Mouse (Mus musculus): ENCODE measurements around the gene Fkbp2. TPM values are rescaled to one million over a fixed set of nuclear protein-coding genes. Genes with fewer than 3 reads are reported as not detected.

The Fkbp2 gene
- total and polyA plus RNA-seq, 2 experiments: 60.0 to 92.8 TPM

DNA sequence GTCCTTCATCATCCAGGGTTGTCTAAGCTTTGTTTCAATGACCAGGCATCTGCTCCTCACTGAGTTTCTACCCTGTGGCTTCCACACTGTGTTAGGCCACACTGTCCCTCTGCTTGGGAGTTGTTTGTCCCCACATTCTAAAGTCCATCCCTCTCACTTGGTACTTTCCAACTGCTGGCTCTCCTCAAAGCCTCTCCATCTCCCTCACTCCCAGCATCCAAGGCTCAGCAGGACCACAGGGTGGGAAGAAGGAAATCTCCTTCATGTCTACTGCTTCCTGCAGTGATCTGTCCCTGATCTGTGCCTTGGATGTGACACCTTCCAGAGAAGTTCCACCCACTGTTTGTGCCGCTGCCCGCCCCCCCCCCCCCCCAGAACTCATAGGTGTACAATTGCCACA, 49.3 kb downstream of the Fkbp2 start:
- no peak overlapping the region for H3K27ac ChIP-seq (replicated peaks; ENCODE audit: insufficient read depth, low read depth, low read length)
- no peaks in the 10 kb centered on the region for H3K79me2 ChIP-seq (ENCODE audit: control insufficient read depth, insufficient read depth, low read length)
- DNase-seq (ENCODE audit: extremely low read depth, low read depth, low spot score): no peak

DNA sequence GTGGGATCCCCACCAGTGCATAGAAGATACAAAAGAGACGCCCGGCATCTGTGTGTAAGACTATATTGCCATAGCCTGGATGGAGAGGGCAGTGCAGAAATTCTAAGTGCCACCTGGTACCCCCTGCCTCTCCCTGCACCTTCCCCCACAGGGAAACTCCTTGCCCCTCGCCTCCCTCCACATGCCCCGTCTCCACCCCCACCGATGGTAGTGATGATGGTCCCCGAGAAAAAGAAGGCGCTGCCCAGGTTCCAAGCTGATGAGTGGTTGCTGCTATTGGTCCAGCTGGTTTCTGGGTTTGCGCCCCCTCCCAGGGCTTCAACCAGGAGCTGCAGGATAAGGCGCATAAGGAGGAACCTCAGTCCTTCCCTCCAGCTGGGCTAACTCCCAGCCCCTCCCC, 52.2 kb downstream of the Fkbp2 start:
- no peak for DNase-seq (ENCODE audit: extremely low read depth, low read depth, low spot score)
- no peak overlapping the region for H3K4me3 ChIP-seq (ENCODE audit: insufficient read depth, low read depth, low read length)
- H3K9ac ChIP-seq (ENCODE audit: low read depth, low read length): no peak overlapping the region
- H3K79me2 ChIP-seq (ENCODE audit: control insufficient read depth, insufficient read depth, low read length): no peaks in the 10 kb centered on the region
- TF ChIP-seq POLR2A (IDR thresholded peaks at IDR 0.05; ENCODE audit: extremely low read depth, insufficient read depth, low read length) (no peak), CTCF (IDR thresholded peaks at IDR 0.05; ENCODE audit: low read depth, low read length) (no peak)
- H3K27ac ChIP-seq (replicated peaks; ENCODE audit: insufficient read depth, low read depth, low read length): no peak overlapping the region
- peaks cover 9% of the 10 kb centered on the region for H3K4me1 ChIP-seq (ENCODE audit: control insufficient read depth, insufficient read depth, low read length)
- 56% methylated on average over 9 of the region's 9 CpGs for WGBS
- H3K36me3 ChIP-seq (ENCODE audit: control insufficient read depth, insufficient read depth, low read length): no peaks in the 10 kb centered on the region
- no peaks in the 10 kb centered on the region for H3K27me3 ChIP-seq (ENCODE audit: control insufficient read depth, insufficient read depth, low read length)

More for the DNA sequence above, 49.3 kb downstream of the Fkbp2 start:
- H3K4me1 ChIP-seq (ENCODE audit: control insufficient read depth, insufficient read depth, low read length): peaks cover 2% of the 10 kb centered on the region
- 25% methylated on average over 2 of the region's 2 CpGs for WGBS
- H3K27me3 ChIP-seq (ENCODE audit: control insufficient read depth, insufficient read depth, low read length): peaks cover 10% of the 10 kb centered on the region
- no peak overlapping the region for H3K9ac ChIP-seq (ENCODE audit: low read depth, low read length)
- no peak overlapping the region for H3K4me3 ChIP-seq (ENCODE audit: insufficient read depth, low read depth, low read length)
- TF ChIP-seq CTCF (IDR thresholded peaks at IDR 0.05; ENCODE audit: low read depth, low read length): no peak
- no peak for TF ChIP-seq POLR2A (IDR thresholded peaks at IDR 0.05; ENCODE audit: extremely low read depth, insufficient read depth, low read length)
- no peaks in the 10 kb centered on the region for H3K36me3 ChIP-seq (ENCODE audit: control insufficient read depth, insufficient read depth, low read length)

Other genes starting within 250 kb of the Fkbp2 start
- 3.9 and 5.8 TPM in 2 replicates for gene Rps6ka4, start 139.9 kb downstream of the Fkbp2 start, total RNA-seq (2014; rRNA removed)
- gene Rps6ka4, start 139.9 kb downstream of the Fkbp2 start, polyA plus RNA-seq (2012; rRNA removed): 7.8 and 8.4 TPM in 2 replicates
- gene Ccdc88b, start 122.3 kb downstream of the Fkbp2 start, total RNA-seq (2014; rRNA removed): 0.60 and 1.4 TPM in 2 replicates
- gene Ccdc88b, start 122.3 kb downstream of the Fkbp2 start, polyA plus RNA-seq (2012; rRNA removed): 1.9 TPM in 2 replicates
- gene Trmt112, start 70.8 kb downstream of the Fkbp2 start, total RNA-seq (2014; rRNA removed): 30.7 and 43.6 TPM in 2 replicates
- 89.7 and 101 TPM in 2 replicates for gene Trmt112, start 70.8 kb downstream of the Fkbp2 start, polyA plus RNA-seq (2012; rRNA removed)
- gene Prdx5, start 70.4 kb downstream of the Fkbp2 start, total RNA-seq (2014; rRNA removed): 403 and 615 TPM in 2 replicates
- 364 and 379 TPM in 2 replicates for gene Prdx5, start 70.4 kb downstream of the Fkbp2 start, polyA plus RNA-seq (2012; rRNA removed)
- 25.9 and 27.7 TPM in 2 replicates for gene Esrra, start 58.7 kb downstream of the Fkbp2 start, total RNA-seq (2014; rRNA removed)
- gene Esrra, start 58.7 kb downstream of the Fkbp2 start, polyA plus RNA-seq (2012; rRNA removed): 36.6 and 40.6 TPM in 2 replicates
- not detected in 2 replicates for gene Catsperz, start 55.1 kb downstream of the Fkbp2 start, total RNA-seq (2014; rRNA removed)
- gene Catsperz, start 55.1 kb downstream of the Fkbp2 start, polyA plus RNA-seq (2012; rRNA removed): not detected in 2 replicates
- 0.07 TPM in 1 of 2 replicates, not detected in the other for gene Kcnk4, start 46.0 kb downstream of the Fkbp2 start, total RNA-seq (2014; rRNA removed)
- gene Kcnk4, start 46.0 kb downstream of the Fkbp2 start, polyA plus RNA-seq (2012; rRNA removed): 0.05 TPM in 1 of 2 replicates, not detected in the other
- 26.2 and 28.1 TPM in 2 replicates for gene Bad, start 38.6 kb downstream of the Fkbp2 start, total RNA-seq (2014; rRNA removed)
- 38.7 and 40.3 TPM in 2 replicates for gene Bad, start 38.6 kb downstream of the Fkbp2 start, polyA plus RNA-seq (2012; rRNA removed)
- gene Gpr137, start 38.0 kb downstream of the Fkbp2 start, total RNA-seq (2014; rRNA removed): 12.3 and 14.0 TPM in 2 replicates
- gene Gpr137, start 38.0 kb downstream of the Fkbp2 start, polyA plus RNA-seq (2012; rRNA removed): 52.6 and 61.1 TPM in 2 replicates
- 14.0 and 24.0 TPM in 2 replicates for gene Ppp1r14b, start 5.5 kb downstream of the Fkbp2 start, total RNA-seq (2014; rRNA removed)
- 34.5 and 38.2 TPM in 2 replicates for gene Ppp1r14b, start 5.5 kb downstream of the Fkbp2 start, polyA plus RNA-seq (2012; rRNA removed)
- gene Plcb3, start 4.0 kb downstream of the Fkbp2 start, total RNA-seq (2014; rRNA removed): 5.9 and 9.6 TPM in 2 replicates
- 15.7 and 27.6 TPM in 2 replicates for gene Plcb3, start 4.0 kb downstream of the Fkbp2 start, polyA plus RNA-seq (2012; rRNA removed)
- 1.9 and 3.2 TPM in 2 replicates for gene Vegfb, start 7.2 kb upstream of the Fkbp2 start, total RNA-seq (2014; rRNA removed)
- gene Vegfb, start 7.2 kb upstream of the Fkbp2 start, polyA plus RNA-seq (2012; rRNA removed): 16.8 and 20.4 TPM in 2 replicates
- 11.2 and 13.3 TPM in 2 replicates for gene Dnajc4, start 12.1 kb upstream of the Fkbp2 start, total RNA-seq (2014; rRNA removed)
- gene Dnajc4, start 12.1 kb upstream of the Fkbp2 start, polyA plus RNA-seq (2012; rRNA removed): 22.3 and 23.7 TPM in 2 replicates
- 14.4 and 16.4 TPM in 2 replicates for gene Nudt22, start 15.6 kb upstream of the Fkbp2 start, total RNA-seq (2014; rRNA removed)
- 29.3 and 30.9 TPM in 2 replicates for gene Nudt22, start 15.6 kb upstream of the Fkbp2 start, polyA plus RNA-seq (2012; rRNA removed)
- gene Trpt1, start 15.6 kb upstream of the Fkbp2 start, total RNA-seq (2014; rRNA removed): 2.0 and 3.0 TPM in 2 replicates
- 7.0 and 7.9 TPM in 2 replicates for gene Trpt1, start 15.6 kb upstream of the Fkbp2 start, polyA plus RNA-seq (2012; rRNA removed)
- gene Fermt3, start 39.0 kb upstream of the Fkbp2 start, total RNA-seq (2014; rRNA removed): 3.1 and 3.4 TPM in 2 replicates
- gene Fermt3, start 39.0 kb upstream of the Fkbp2 start, polyA plus RNA-seq (2012; rRNA removed): 3.2 and 6.3 TPM in 2 replicates
- gene Stip1, start 59.5 kb upstream of the Fkbp2 start, total RNA-seq (2014; rRNA removed): 44.9 and 49.4 TPM in 2 replicates
- gene Stip1, start 59.5 kb upstream of the Fkbp2 start, polyA plus RNA-seq (2012; rRNA removed): 32.3 and 37.2 TPM in 2 replicates
- 12.2 and 15.0 TPM in 2 replicates for gene Macrod1, start 76.3 kb upstream of the Fkbp2 start, total RNA-seq (2014; rRNA removed)
- gene Macrod1, start 76.3 kb upstream of the Fkbp2 start, polyA plus RNA-seq (2012; rRNA removed): 115 and 120 TPM in 2 replicates
- gene Flrt1, start 125.2 kb upstream of the Fkbp2 start, total RNA-seq (2014; rRNA removed): 0.09 and 0.40 TPM in 2 replicates
- 0.27 and 0.31 TPM in 2 replicates for gene Flrt1, start 125.2 kb upstream of the Fkbp2 start, polyA plus RNA-seq (2012; rRNA removed)
- 39.5 and 43.3 TPM in 2 replicates for gene Otub1, start 225.8 kb upstream of the Fkbp2 start, total RNA-seq (2014; rRNA removed)
- gene Otub1, start 225.8 kb upstream of the Fkbp2 start, polyA plus RNA-seq (2012; rRNA removed): 55.9 and 61.2 TPM in 2 replicates
- 252 and 362 TPM in 2 replicates for gene Cox8a, start 237.1 kb upstream of the Fkbp2 start, total RNA-seq (2014; rRNA removed)
- gene Cox8a, start 237.1 kb upstream of the Fkbp2 start, polyA plus RNA-seq (2012; rRNA removed): 1,697 and 1,918 TPM in 2 replicates